Mouse (Mus musculus) midbrain, embryonic 15.5 days (tissue): Measurements from ENCODE around the gene Ntn1. TPM values are rescaled to one million over a fixed set of nuclear protein-coding genes. Genes with fewer than 3 reads are reported as not detected.

Experiments used
- ATAC-seq: fragments of 200-750 bp; cut with Nextera tagmentation; replicated peaks from 2 replicates; pipeline ENCODE4 v1.8.0; 2017; ENCODE audit warnings: moderate TSS enrichment
- H3K27ac ChIP-seq: fragments of 300-500 bp; sonication (generic); 2 replicates; pipeline ENCODE4 v1.5.1; 2015; ENCODE audit warnings: mild to moderate bottlenecking, inconsistent platforms
- H3K27me3 ChIP-seq: fragments of 300-500 bp; sonication (generic); replicated peaks from 2 replicates; pipeline ENCODE4 v1.6.1; 2015; ENCODE audit warnings: inconsistent platforms
- H3K36me3 ChIP-seq: fragments of 300-500 bp; sonication (generic); replicated peaks from 2 replicates; pipeline ENCODE4 v1.6.1; 2015; ENCODE audit warnings: inconsistent platforms
- H3K4me1 ChIP-seq: fragments of 300-500 bp; sonication (generic); 2 replicates; pipeline ENCODE4 v1.6.1; 2015; ENCODE audit warnings: inconsistent platforms
- H3K4me2 ChIP-seq: fragments of 300-500 bp; sonication (generic); 2 replicates; pipeline ENCODE4 v1.6.1; 2015; ENCODE audit warnings: inconsistent platforms, mild to moderate bottlenecking, moderate library complexity
- H3K4me3 ChIP-seq: fragments of 300-500 bp; sonication (generic); 2 replicates; pipeline ENCODE4 v1.5.1; 2015; ENCODE audit warnings: mild to moderate bottlenecking, inconsistent platforms
- H3K9ac ChIP-seq: fragments of 300-500 bp; sonication (generic); 2 replicates; pipeline ENCODE4 v1.6.1; 2015; ENCODE audit warnings: mild to moderate bottlenecking, inconsistent platforms
- H3K9me3 ChIP-seq: fragments of 300-500 bp; sonication (generic); 2 replicates; pipeline ENCODE4 v1.6.1; 2016; ENCODE audit warnings: inconsistent platforms
- WGBS: fragments of 180-500 bp; shearing (Covaris S2); methylation state at CpG from one replicate; pipeline ENCODE4 v1.1.7; 2015; ENCODE audit warnings: mixed read lengths; 5-methylcytosine and 5-hydroxymethylcytosine counted together
- polyA plus RNA-seq: library from polyadenylated mRNA; unstranded; fragments of >200 nt; fragmentation: Nextera tagmentation; extraction: Ambion mirVana; gene quantifications from 2 replicates; pipeline ENCODE4 v1.2.1, GENCODE M21; 2015

The Ntn1 gene
- polyA plus RNA-seq, 1 experiment from 2014 or later, result 23.2 TPM

GRCm38 (mm10) chr11:68341111-68342002 lies 59.3 kb downstream of the Ntn1 start:
- no peak overlapping the region for H3K9ac ChIP-seq
- 72% methylated on average over 13 of the region's 13 CpGs for whole genome bisulfite sequencing
- no peaks in the 10 kb centered on the region for H3K36me3 ChIP-seq
- no peak for ATAC-seq
- no peaks in the 10 kb centered on the region for H3K9me3 ChIP-seq
- no peak overlapping the region for H3K4me2 ChIP-seq
- no peak overlapping the region for H3K27ac ChIP-seq
- H3K4me1 ChIP-seq, result no peaks in the 10 kb centered on the region
- H3K4me3 ChIP-seq, result no peak overlapping the region
- H3K27me3 ChIP-seq, result no peaks in the 10 kb centered on the region

GRCm38 (mm10) chr11:68340366-68340765 lies 60.3 kb downstream of the Ntn1 start:
- H3K9me3 ChIP-seq, result no peaks in the 10 kb centered on the region
- no peak overlapping the region for H3K9ac ChIP-seq
- no peak overlapping the region for H3K4me2 ChIP-seq
- no peak for ATAC-seq
- no peaks in the 10 kb centered on the region for H3K4me1 ChIP-seq
- H3K36me3 ChIP-seq, result no peaks in the 10 kb centered on the region
- no peak overlapping the region for H3K4me3 ChIP-seq
- H3K27ac ChIP-seq, result no peak overlapping the region
- 82% methylated on average over 3 of the region's 3 CpGs for WGBS
- no peaks in the 10 kb centered on the region for H3K27me3 ChIP-seq

GRCm38 (mm10) chr11:68339856-68340255 lies 60.8 kb downstream of the Ntn1 start:
- no peak for ATAC-seq
- Histone ChIP-seq H3K36me3 (no peaks in the 10 kb centered on the region), H3K27ac (no peak overlapping the region), H3K9ac (no peak overlapping the region), H3K27me3 (no peaks in the 10 kb centered on the region), H3K4me2 (no peak overlapping the region), H3K4me1 (no peaks in the 10 kb centered on the region), H3K4me3 (no peak overlapping the region), H3K9me3 (no peaks in the 10 kb centered on the region)
- 93% methylated on average over 13 of the region's 13 CpGs for WGBS

- H3K27ac ChIP-seq, result no peak overlapping the region
- 98% methylated on average over 7 of the region's 7 CpGs for WGBS
- no peak overlapping the region for H3K9ac ChIP-seq
- no peaks in the 10 kb centered on the region for H3K9me3 ChIP-seq
- no peaks in the 10 kb centered on the region for H3K36me3 ChIP-seq
- H3K4me1 ChIP-seq, result no peaks in the 10 kb centered on the region
- no peak overlapping the region for H3K4me2 ChIP-seq
- H3K27me3 ChIP-seq, result no peaks in the 10 kb centered on the region
- no peak overlapping the region for H3K4me3 ChIP-seq
- ATAC-seq, result no peak
Observed at GRCm38 (mm10) chr11:68339331-68339730, 61.3 kb downstream of the Ntn1 start.

- 85% methylated on average over 13 of the region's 13 CpGs for WGBS
- no peaks in the 10 kb centered on the region for H3K27me3 ChIP-seq
- H3K36me3 ChIP-seq, result no peaks in the 10 kb centered on the region
- no peaks in the 10 kb centered on the region for H3K4me1 ChIP-seq
- no peak overlapping the region for H3K9ac ChIP-seq
- H3K4me3 ChIP-seq, result no peak overlapping the region
- no peak for ATAC-seq
- H3K4me2 ChIP-seq, result no peak overlapping the region
- H3K27ac ChIP-seq, result no peak overlapping the region
- H3K9me3 ChIP-seq, result no peaks in the 10 kb centered on the region
Observed at GRCm38 (mm10) chr11:68331676-68332265, 68.9 kb downstream of the Ntn1 start.

GRCm38 (mm10) chr11:68331117-68331437 lies 69.5 kb downstream of the Ntn1 start:
- H3K4me3 ChIP-seq, result no peak overlapping the region
- no peaks in the 10 kb centered on the region for H3K27me3 ChIP-seq
- no peaks in the 10 kb centered on the region for H3K36me3 ChIP-seq
- 85% methylated on average over 6 of the region's 6 CpGs for WGBS
- ATAC-seq, result no peak
- H3K4me2 ChIP-seq, result no peak overlapping the region
- H3K9me3 ChIP-seq, result no peaks in the 10 kb centered on the region
- no peak overlapping the region for H3K27ac ChIP-seq
- no peak overlapping the region for H3K9ac ChIP-seq
- no peaks in the 10 kb centered on the region for H3K4me1 ChIP-seq

- no peaks in the 10 kb centered on the region for H3K4me1 ChIP-seq
- H3K4me3 ChIP-seq, result no peak overlapping the region
- H3K36me3 ChIP-seq, result no peaks in the 10 kb centered on the region
- H3K9me3 ChIP-seq, result no peaks in the 10 kb centered on the region
- no peak for ATAC-seq
- no peak overlapping the region for H3K4me2 ChIP-seq
- H3K27ac ChIP-seq, result no peak overlapping the region
- 73% methylated on average over 10 of the region's 10 CpGs for WGBS
- no peak overlapping the region for H3K9ac ChIP-seq
- no peaks in the 10 kb centered on the region for H3K27me3 ChIP-seq
Observed at GRCm38 (mm10) chr11:68330398-68331116, 70.1 kb downstream of the Ntn1 start.

GRCm38 (mm10) chr11:68324863-68325262 lies 75.8 kb downstream of the Ntn1 start:
- no peak overlapping the region for H3K4me2 ChIP-seq
- ATAC-seq, result no peak

GRCm38 (mm10) chr11:68321417-68321816 lies 79.2 kb downstream of the Ntn1 start:
- no peak for ATAC-seq
- WGBS, result 73% methylated on average over 7 of the region's 7 CpGs
- Histone ChIP-seq H3K27me3 (no peaks in the 10 kb centered on the region), H3K4me1 (no peaks in the 10 kb centered on the region), H3K4me3 (no peak overlapping the region), H3K27ac (no peak overlapping the region), H3K36me3 (no peaks in the 10 kb centered on the region), H3K4me2 (no peak overlapping the region), H3K9ac (no peak overlapping the region), H3K9me3 (no peaks in the 10 kb centered on the region)

More at GRCm38 (mm10) chr11:68324863-68325262, 75.8 kb downstream of the Ntn1 start:
- WGBS, result 91% methylated on average over 2 of the region's 2 CpGs
- Histone ChIP-seq H3K36me3 (no peaks in the 10 kb centered on the region), H3K9ac (no peak overlapping the region), H3K4me1 (no peaks in the 10 kb centered on the region), H3K27ac (no peak overlapping the region), H3K4me3 (no peak overlapping the region), H3K9me3 (no peaks in the 10 kb centered on the region), H3K27me3 (no peaks in the 10 kb centered on the region)

GRCm38 (mm10) chr11:68315551-68316130 lies 85.0 kb downstream of the Ntn1 start:
- no peaks in the 10 kb centered on the region for H3K27me3 ChIP-seq

GRCm38 (mm10) chr11:68313861-68314260 lies 86.8 kb downstream of the Ntn1 start:
- H3K9me3 ChIP-seq, result no peaks in the 10 kb centered on the region
- no peak for ATAC-seq
- no peaks in the 10 kb centered on the region for H3K36me3 ChIP-seq
- no peak overlapping the region for H3K27ac ChIP-seq
- H3K4me2 ChIP-seq, result no peak overlapping the region
- peaks cover 11% of the 10 kb centered on the region for H3K4me1 ChIP-seq
- no peaks in the 10 kb centered on the region for H3K27me3 ChIP-seq
- no peak overlapping the region for H3K9ac ChIP-seq
- 62% methylated on average over 4 of the region's 4 CpGs for WGBS
- no peak overlapping the region for H3K4me3 ChIP-seq

More at GRCm38 (mm10) chr11:68315551-68316130, 85.0 kb downstream of the Ntn1 start:
- 84% methylated on average over 11 of the region's 11 CpGs for WGBS
- Histone ChIP-seq H3K4me2 (no peak overlapping the region), H3K9ac (no peak overlapping the region), H3K36me3 (no peaks in the 10 kb centered on the region), H3K27ac (no peak overlapping the region), H3K4me1 (peaks cover 6% of the 10 kb centered on the region; the same call in 1 of the 2 replicates), H3K4me3 (no peak overlapping the region), H3K9me3 (no peaks in the 10 kb centered on the region)
- ATAC-seq, result no peak

- Histone ChIP-seq H3K9ac (no peak overlapping the region), H3K9me3 (no peaks in the 10 kb centered on the region), H3K4me1 (peaks cover 12% of the 10 kb centered on the region), H3K4me2 (no peak overlapping the region), H3K27me3 (no peaks in the 10 kb centered on the region), H3K27ac (no peak overlapping the region), H3K36me3 (no peaks in the 10 kb centered on the region), H3K4me3 (no peak overlapping the region)
- 30% methylated on average over 7 of the region's 7 CpGs for WGBS
- ATAC-seq, result no peak
Observed at GRCm38 (mm10) chr11:68313065-68313464, 87.6 kb downstream of the Ntn1 start.
